Mouse (Mus musculus) midbrain, embryonic 15.5 days (tissue): ENCODE data around the gene Tbc1d25. TPM values are rescaled to one million over a fixed set of nuclear protein-coding genes. Genes with fewer than 3 reads are reported as not detected.
A peak's percentile ranks its signal among the peaks of the same experiment; 100 is the strongest.

Source experiments
- ATAC-seq: fragments of 200-750 bp; cut with Nextera tagmentation; replicated peaks from 2 replicates; pipeline ENCODE4 v1.8.0; 2017; ENCODE audit warnings: moderate TSS enrichment
- H3K27ac ChIP-seq: fragments of 300-500 bp; sonication (generic); 2 replicates; pipeline ENCODE4 v1.5.1; 2015; ENCODE audit warnings: mild to moderate bottlenecking, inconsistent platforms
- H3K27me3 ChIP-seq: fragments of 300-500 bp; sonication (generic); replicated peaks from 2 replicates; pipeline ENCODE4 v1.6.1; 2015; ENCODE audit warnings: inconsistent platforms
- H3K36me3 ChIP-seq: fragments of 300-500 bp; sonication (generic); replicated peaks from 2 replicates; pipeline ENCODE4 v1.6.1; 2015; ENCODE audit warnings: inconsistent platforms
- H3K4me1 ChIP-seq: fragments of 300-500 bp; sonication (generic); 2 replicates; pipeline ENCODE4 v1.6.1; 2015; ENCODE audit warnings: inconsistent platforms
- H3K4me2 ChIP-seq: fragments of 300-500 bp; sonication (generic); 2 replicates; pipeline ENCODE4 v1.6.1; 2015; ENCODE audit warnings: inconsistent platforms, mild to moderate bottlenecking, moderate library complexity
- H3K4me3 ChIP-seq: fragments of 300-500 bp; sonication (generic); 2 replicates; pipeline ENCODE4 v1.5.1; 2015; ENCODE audit warnings: mild to moderate bottlenecking, inconsistent platforms
- H3K9ac ChIP-seq: fragments of 300-500 bp; sonication (generic); 2 replicates; pipeline ENCODE4 v1.6.1; 2015; ENCODE audit warnings: mild to moderate bottlenecking, inconsistent platforms
- H3K9me3 ChIP-seq: fragments of 300-500 bp; sonication (generic); 2 replicates; pipeline ENCODE4 v1.6.1; 2016; ENCODE audit warnings: inconsistent platforms
- WGBS: fragments of 180-500 bp; shearing (Covaris S2); methylation state at CpG from one replicate; pipeline ENCODE4 v1.1.7; 2015; ENCODE audit warnings: mixed read lengths; 5-methylcytosine and 5-hydroxymethylcytosine counted together
- polyA plus RNA-seq: library from polyadenylated mRNA; unstranded; fragments of >200 nt; fragmentation: Nextera tagmentation; extraction: Ambion mirVana; gene quantifications from 2 replicates; pipeline ENCODE4 v1.2.1, GENCODE M21; 2015

The Tbc1d25 gene
- polyA plus RNA-seq, 1 experiment from 2014 or later: 25.8 TPM

DNA sequence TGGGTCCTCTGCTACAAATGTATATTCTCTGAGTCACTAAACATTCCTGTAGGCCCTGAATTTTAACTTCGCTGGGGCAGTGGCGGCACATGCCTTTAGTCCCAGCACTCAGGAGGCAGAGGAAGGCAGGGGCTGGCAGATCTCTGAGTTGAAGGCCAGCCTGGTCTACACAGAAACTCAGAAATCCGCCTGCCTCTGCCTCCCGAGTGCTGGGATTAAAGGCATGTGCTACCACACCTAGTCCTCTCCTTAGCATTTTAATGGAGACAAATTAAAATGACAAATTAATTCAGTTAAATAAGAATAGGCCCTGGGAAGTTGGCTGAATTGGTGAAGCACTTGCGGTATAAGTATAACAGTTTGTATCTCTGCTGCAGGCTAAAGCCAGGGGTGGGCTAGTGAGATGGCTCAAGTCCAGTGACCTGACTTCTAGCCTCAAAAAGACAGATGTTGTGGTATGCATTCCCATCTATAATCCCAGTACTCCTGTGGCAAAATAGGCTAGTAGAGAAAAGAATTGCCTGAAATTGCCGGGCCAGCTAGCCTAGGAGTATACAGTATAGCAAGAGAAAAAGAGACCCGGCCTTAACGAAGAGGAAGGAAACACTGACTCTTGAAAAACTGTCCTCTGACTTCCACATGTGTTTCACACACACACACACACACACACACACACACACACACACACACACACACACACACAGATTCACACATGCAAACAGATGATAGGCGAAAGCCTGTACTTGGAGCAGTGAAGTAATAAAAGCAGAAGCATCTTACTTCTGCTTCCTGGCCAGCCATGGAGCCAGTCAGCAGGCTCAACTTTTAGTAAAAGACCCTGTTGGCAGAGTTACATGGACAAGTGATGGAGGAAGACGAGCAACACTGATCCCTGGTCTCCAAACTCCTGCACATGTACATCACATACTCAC, 8.0 kb downstream of the Tbc1d25 start:
- Histone ChIP-seq H3K9ac (no peak overlapping the region), H3K36me3 (no peaks in the 10 kb centered on the region), H3K4me2 (no peak overlapping the region), H3K27ac (no peak overlapping the region), H3K4me3 (no peak overlapping the region), H3K27me3 (no peaks in the 10 kb centered on the region), H3K9me3 (no peaks in the 10 kb centered on the region), H3K4me1 (no peaks in the 10 kb centered on the region)
- ATAC-seq: no peak
- 92% methylated on average over 10 of the region's 10 CpGs for WGBS

DNA sequence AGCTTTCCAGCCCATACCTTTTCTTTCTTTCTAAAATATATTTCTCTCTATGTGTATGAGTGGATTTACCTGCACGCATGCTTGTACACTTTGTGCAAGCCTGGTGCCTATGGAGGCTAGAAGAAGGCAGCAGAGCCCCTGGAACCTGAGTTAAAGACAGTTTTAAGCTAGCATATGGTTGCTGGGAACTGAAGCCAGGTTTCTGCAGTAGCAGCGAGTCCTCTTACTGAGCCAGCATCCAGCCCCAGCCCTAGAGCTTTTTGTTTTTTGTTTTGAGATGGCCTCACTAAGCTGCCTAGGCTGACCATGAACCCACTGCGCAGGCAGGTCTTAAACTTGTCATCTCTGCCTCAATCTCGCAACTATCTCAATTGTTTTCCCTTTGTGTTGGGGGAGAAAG, 11.5 kb downstream of the Tbc1d25 start:
- 90% methylated on average over 4 of the region's 4 CpGs for WGBS
- H3K9ac ChIP-seq: no peak overlapping the region
- ATAC-seq: no peak
- H3K9me3 ChIP-seq: no peaks in the 10 kb centered on the region
- no peaks in the 10 kb centered on the region for H3K27me3 ChIP-seq
- H3K27ac ChIP-seq: no peak overlapping the region
- H3K36me3 ChIP-seq: no peaks in the 10 kb centered on the region
- no peak overlapping the region for H3K4me2 ChIP-seq
- H3K4me3 ChIP-seq: no peak overlapping the region
- H3K4me1 ChIP-seq: no peaks in the 10 kb centered on the region

DNA sequence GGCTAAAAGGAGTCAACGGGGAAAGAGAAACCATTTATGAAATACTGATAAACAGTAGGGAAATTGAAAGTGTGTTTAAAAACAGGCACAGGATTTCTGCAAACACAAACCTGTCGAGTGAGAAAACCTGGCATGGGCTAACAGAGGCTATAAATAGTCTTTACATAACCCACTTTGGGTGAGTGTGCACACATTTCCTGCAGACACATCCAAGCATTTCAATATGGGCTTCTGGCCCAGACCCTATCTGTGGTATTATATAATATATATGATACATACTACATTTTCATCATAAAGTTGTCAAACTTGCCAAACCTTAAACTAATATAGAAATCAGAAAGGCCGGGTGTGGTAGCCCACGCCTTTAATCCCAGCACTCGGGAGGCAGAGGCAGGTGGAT, 12.9 kb downstream of the Tbc1d25 start:
- Histone ChIP-seq H3K27ac (no peak overlapping the region), H3K9ac (no peak overlapping the region), H3K9me3 (no peaks in the 10 kb centered on the region), H3K27me3 (no peaks in the 10 kb centered on the region), H3K4me3 (no peak overlapping the region), H3K36me3 (no peaks in the 10 kb centered on the region), H3K4me2 (no peak overlapping the region), H3K4me1 (no peaks in the 10 kb centered on the region)
- WGBS: 89% methylated on average over 5 of the region's 5 CpGs
- ATAC-seq: no peak

DNA sequence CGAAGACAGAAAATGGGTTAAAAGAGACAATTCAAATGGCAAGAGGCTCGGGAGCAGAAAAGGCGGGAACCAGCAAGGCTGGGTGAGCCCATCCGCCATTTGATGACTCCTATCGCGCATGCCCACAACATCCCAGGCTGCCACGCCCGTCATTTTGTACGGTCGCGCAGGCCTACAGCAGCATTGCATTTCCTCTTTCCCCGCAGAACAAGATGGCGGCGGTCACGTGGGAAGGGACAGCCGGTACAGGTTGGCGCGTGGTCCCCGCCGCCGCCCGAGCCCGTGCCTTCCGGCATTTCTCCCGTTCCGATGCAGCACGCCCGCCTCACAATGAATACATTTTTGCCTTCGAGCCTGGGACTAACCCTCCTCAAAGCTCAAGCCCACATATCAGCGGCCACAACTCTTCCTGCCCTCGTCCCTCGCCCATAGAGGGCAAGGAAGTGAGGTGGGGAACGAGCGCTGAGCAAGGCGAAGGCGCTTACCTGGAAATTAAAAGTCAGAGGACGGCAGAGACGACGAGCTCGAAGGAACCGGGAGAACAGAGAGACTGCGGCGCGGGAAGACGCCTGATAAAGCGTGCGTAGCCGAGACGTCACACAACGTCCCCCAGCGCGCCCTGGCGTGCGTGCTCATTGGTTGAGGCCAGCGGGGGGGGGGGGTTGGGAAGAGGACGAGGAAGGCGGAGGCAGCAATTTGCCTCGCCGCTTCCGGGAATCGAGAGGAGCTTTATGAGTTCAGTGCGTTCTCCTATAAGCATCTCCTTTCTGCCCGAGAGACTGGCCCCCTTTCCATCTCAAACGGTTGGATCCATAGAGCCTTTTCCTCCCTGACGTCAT, 30.6 kb downstream of the Tbc1d25 start, which contains the start of gene Rbm3:
Gene Rbm3 (minus strand): TSS at position 728 of the 839 bp plus-strand sequence.
- WGBS: 27% methylated on average over 65 of the region's 65 CpGs
- peak within 1 kb of the TSS; percentile 81 for H3K9ac ChIP-seq
- no peaks in the 10 kb centered on the region; the same call in 1 of the 2 replicates for H3K36me3 ChIP-seq
- H3K27ac ChIP-seq: peak within 1 kb of the TSS; percentile 95
- no peaks in the 10 kb centered on the region for H3K27me3 ChIP-seq
- H3K4me3 ChIP-seq: peak within 1 kb of the TSS; percentile 64
- H3K4me2 ChIP-seq: peak within 1 kb of the TSS; percentile 68
- H3K9me3 ChIP-seq: no peaks in the 10 kb centered on the region
- H3K4me1 ChIP-seq: peaks cover 10% of the 10 kb centered on the region
- peak; percentile 97 for ATAC-seq

DNA sequence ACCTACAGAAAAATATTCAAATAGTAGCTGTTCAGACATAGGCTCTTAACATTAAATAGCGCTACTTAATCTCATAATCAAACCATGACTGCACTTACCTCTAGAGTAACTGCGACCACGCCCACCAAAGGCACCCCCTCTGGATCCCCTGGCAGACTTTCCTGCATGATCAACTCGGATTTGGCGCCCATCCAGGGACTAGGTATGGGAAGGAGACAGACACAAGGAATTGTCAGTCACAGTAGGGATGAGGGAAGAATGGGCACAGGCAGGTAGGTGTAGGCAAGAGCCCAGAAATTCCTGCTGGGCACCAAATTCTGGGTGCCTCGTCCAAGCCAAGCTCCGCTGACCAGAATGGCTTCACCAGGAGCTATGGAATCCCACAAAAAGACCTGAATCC, 32.2 kb downstream of the Tbc1d25 start:
- H3K4me3 ChIP-seq: peak overlapping the region; percentile 64
- WGBS: 74% methylated on average over 7 of the region's 7 CpGs
- H3K36me3 ChIP-seq: no peaks in the 10 kb centered on the region; the same call in 1 of the 2 replicates
- H3K4me1 ChIP-seq: peaks cover 10% of the 10 kb centered on the region
- H3K4me2 ChIP-seq: peak overlapping the region; percentile 68
- ATAC-seq: no peak
- H3K27me3 ChIP-seq: no peaks in the 10 kb centered on the region
- no peak overlapping the region for H3K27ac ChIP-seq
- no peaks in the 10 kb centered on the region for H3K9me3 ChIP-seq
- 0 out of 2 replicates have a peak overlapping the region, but pooled peaks have one; percentile 81 for H3K9ac ChIP-seq

DNA sequence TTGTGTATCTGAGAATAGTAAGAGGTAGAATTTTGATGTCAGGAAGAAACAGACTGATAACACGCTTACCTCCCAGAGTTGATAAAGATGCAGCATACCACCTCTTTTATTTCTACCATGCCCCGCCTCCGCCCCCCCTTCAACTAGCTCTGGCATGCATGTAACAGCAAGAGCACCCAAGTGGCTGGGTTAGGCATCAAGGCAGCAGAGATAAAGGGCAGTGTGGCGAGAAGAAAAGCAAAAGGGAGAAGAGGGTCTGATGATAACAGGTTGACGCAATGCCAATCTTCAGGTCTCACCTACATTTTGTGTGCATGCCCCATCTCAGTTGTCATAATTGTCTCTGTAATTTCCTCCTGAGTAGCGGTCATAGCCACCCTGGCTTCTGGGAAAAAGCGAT, 33.0 kb downstream of the Tbc1d25 start:
- Histone ChIP-seq H3K9me3 (no peaks in the 10 kb centered on the region), H3K4me2 (no peak overlapping the region), H3K9ac (no peak overlapping the region), H3K27me3 (no peaks in the 10 kb centered on the region), H3K4me3 (no peak overlapping the region), H3K36me3 (no peaks in the 10 kb centered on the region; the same call in 1 of the 2 replicates), H3K27ac (no peak overlapping the region), H3K4me1 (peaks cover 10% of the 10 kb centered on the region)
- 85% methylated on average over 7 of the region's 7 CpGs for WGBS
- no peak for ATAC-seq

DNA sequence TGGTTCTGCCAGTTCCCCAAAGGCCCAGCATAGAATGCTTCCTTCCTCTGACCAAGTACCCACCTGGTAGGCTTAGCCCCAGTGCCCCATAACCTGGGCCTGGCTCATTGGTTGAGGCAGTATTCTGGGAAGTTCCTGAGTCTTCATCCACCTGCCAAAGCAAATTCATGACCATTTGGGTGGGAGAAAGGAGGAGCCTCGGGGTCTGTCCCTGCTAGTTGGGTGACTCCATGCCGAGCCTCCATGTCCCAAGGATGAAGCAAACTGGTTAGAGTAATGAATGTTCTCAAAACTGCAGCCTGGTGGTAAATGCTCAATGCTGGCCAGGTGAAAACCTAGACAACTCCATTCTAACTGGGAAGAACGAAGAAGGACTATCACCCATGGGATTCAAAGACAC, 34.9 kb downstream of the Tbc1d25 start:
- Histone ChIP-seq H3K9ac (no peak overlapping the region), H3K4me2 (no peak overlapping the region), H3K4me1 (peaks cover 10% of the 10 kb centered on the region), H3K4me3 (no peak overlapping the region), H3K36me3 (no peaks in the 10 kb centered on the region; the same call in 1 of the 2 replicates), H3K27me3 (no peaks in the 10 kb centered on the region), H3K9me3 (no peaks in the 10 kb centered on the region), H3K27ac (no peak overlapping the region)
- 73% methylated on average over 3 of the region's 3 CpGs for WGBS
- ATAC-seq: no peak

DNA sequence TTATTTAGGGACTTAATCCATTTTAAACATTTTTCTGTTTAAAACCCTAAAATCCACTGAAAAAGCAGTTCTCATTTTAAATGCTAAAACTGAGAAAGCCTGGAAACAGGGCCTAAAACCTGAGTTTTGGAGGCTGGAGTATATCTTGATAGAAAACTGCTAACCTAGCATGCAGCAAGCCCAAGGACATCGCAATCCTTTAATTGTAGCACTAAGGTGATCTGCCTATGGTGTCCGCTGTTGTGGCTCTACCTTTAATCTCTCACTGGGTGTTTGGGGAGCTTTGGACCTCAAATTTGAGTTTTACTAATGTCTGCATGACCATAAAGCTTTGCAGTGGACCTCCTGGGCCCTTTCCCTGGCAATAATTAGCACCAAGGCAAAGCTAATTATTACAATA, 35.5 kb downstream of the Tbc1d25 start:
- Histone ChIP-seq H3K27me3 (no peaks in the 10 kb centered on the region), H3K9me3 (no peaks in the 10 kb centered on the region), H3K4me1 (peaks cover 10% of the 10 kb centered on the region), H3K4me2 (no peak overlapping the region), H3K27ac (no peak overlapping the region), H3K9ac (no peak overlapping the region), H3K4me3 (no peak overlapping the region), H3K36me3 (no peaks in the 10 kb centered on the region; the same call in 1 of the 2 replicates)
- ATAC-seq: no peak
- WGBS: 93% methylated on average over 2 of the region's 2 CpGs

DNA sequence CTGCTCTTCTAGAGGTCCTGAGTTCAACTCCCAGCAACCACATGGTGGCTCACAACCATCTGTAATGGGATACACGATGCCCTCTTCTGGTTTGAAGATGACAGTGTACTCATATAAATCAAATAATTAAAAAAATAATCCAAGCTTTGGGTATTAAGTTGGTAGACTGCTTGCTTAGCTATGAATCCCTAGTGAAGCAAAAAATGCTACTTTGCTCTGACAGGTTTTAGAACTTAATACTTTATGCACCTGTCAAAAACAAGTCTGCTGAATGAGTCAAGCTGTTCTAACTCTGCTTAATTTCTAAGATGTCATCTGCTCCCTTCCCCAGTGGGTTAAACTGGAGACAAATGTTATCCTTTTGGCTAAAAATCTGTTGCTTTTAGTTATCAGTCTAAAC, 36.5 kb downstream of the Tbc1d25 start:
- no peak overlapping the region for H3K4me3 ChIP-seq
- H3K27me3 ChIP-seq: no peaks in the 10 kb centered on the region
- WGBS: 54% methylated on average over 1 of the region's 1 CpGs
- no peak overlapping the region for H3K9ac ChIP-seq
- H3K27ac ChIP-seq: no peak overlapping the region
- peaks cover 10% of the 10 kb centered on the region for H3K4me1 ChIP-seq
- ATAC-seq: no peak
- H3K4me2 ChIP-seq: no peak overlapping the region
- H3K36me3 ChIP-seq: no peaks in the 10 kb centered on the region; the same call in 1 of the 2 replicates
- H3K9me3 ChIP-seq: no peaks in the 10 kb centered on the region

DNA sequence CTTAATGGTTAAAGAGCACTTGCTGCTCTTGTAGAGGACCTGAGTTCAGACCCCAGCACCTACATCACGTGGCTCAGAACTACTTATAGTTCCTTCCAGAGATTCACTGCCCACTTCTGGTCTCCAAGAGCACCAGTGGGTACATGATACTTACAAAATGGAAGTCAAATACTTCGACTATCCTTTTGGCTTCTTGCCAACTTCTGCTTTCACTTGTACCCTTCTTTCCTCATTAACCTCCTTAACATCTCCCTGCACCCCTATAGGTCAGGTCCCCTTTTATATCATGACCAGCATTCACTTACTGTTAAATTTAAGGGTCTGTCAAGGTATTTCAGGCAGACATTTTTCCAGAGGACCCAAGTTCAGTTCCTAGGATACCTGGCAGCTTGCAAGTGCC, 40.1 kb downstream of the Tbc1d25 start:
- Histone ChIP-seq H3K9me3 (no peaks in the 10 kb centered on the region), H3K4me2 (no peak overlapping the region), H3K4me1 (peaks cover 5% of the 10 kb centered on the region), H3K27me3 (no peaks in the 10 kb centered on the region), H3K27ac (no peak overlapping the region), H3K36me3 (no peaks in the 10 kb centered on the region), H3K9ac (no peak overlapping the region), H3K4me3 (no peak overlapping the region)
- WGBS: 61% methylated on average over 2 of the region's 2 CpGs
- no peak for ATAC-seq

DNA sequence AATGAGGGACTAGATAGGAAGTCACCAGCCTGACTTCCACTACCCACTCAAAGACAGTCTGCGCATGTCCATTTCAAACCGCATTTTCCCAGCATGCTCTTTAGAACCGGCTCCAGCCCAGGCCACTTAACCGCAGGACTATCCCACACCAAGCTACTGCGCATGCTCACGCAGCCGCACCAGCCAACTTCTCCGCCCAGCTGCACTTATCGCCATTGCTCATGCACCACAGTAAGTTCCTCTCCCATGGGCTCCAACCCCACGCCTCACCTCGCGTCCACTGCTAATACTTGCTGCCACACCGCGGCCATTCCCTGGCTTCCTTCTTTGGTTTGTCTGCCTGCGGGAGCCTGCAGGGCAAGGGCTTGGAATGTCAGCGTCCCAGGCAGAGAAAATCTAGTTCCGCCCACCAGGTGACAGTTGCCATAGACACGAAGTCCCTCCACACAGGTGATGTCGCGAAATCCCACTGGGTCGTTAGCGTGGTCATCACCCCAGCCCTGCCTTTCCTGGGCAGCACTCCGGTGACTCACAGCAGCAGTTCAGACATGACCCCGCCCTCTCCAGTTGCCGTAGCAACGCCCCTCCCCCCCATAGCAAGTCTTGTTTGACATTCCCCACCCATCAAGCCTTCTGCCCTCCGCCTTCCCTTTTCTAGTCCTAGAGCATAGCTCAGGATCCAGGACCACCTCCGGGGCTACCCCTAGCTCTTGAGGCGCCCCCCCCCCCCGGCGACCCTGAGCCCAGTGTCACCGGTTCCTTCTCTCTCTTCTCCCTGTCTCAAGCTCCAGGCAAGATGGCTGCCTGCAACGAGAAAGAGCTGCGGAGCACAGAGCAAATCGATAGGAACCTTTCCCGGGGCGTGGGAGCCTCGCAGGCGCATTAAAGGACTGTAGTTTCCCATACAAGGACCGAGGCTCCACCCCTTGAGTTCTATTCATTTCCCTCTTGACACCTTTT, 43.7 kb downstream of the Tbc1d25 start, which contains the start of gene Wdr13:
Gene Wdr13 (minus strand): TSS at position 876 of the 960 bp plus-strand sequence.
- Histone ChIP-seq H3K36me3 (no peaks in the 10 kb centered on the region; the same call in 1 of the 2 replicates), H3K4me3 (peak within 1 kb of the TSS; percentile 55), H3K27ac (peak within 1 kb of the TSS; percentile 96), H3K27me3 (no peaks in the 10 kb centered on the region), H3K4me1 (peaks cover 5% of the 10 kb centered on the region), H3K4me2 (peak within 1 kb of the TSS; percentile 50), H3K9ac (peak within 1 kb of the TSS; percentile 54), H3K9me3 (no peaks in the 10 kb centered on the region)
- 18% methylated on average over 39 of the region's 40 CpGs for WGBS
- ATAC-seq: peak; percentile 91
